Mouse (Mus musculus) spleen, postnatal 4 days (tissue): ENCODE measurements around the gene Actr5.

Experiments
- DNase-seq, 2 experiments: peaks; one replicate each; pipeline ENCODE4 v3.0.0; 2022; ENCODE audit warnings: low spot score in 2 of 2

Gene Actr5

GRCm38 (mm10) chr2:158687804-158688241 is 63.1 kb downstream of the Actr5 start:
- DNase-seq: no peak
